Mouse (Mus musculus): ENCODE results near the gene Camk2n2.
"Not testable (repeated sequence)": the region's sequence is repeated elsewhere in the genome, so short reads cannot be mapped to it uniquely, and the experiment has no call there.

Gene Camk2n2

GRCm38 (mm10) chr16:20621191-20621990 is at the start of gene Camk2n2:
Camk2n2 (minus strand) TSS chr16:20621287.
- DNase-seq (ENCODE audit: low spot score), result peak; percentile 58

GRCm38 (mm10) chr16:20670291-20670690 is 49.2 kb upstream of the Camk2n2 start:
- DNase-seq (ENCODE audit: low spot score), result no peak

DNA sequence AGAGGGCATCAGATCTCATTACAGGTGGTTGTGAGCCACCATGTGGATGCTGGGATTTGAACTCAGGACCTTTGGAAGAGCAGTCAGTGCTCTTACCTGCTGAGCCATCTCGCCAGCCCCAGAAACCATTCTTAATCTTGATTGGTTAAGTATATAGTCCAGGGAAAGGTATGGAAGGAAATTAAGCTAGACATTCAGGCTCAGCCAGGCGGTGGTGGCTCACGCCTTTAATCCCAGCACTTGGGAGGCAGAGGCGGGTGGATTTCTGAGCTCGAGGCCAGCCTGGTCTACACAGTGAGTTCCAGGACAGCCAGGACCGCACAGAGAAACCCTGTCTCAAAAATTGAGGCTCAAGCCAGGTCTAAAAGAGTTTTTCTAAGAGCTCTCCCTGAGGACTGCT is 46.9 kb upstream of the Camk2n2 start, which contains the start of gene Eif4g1:
Eif4g1 (plus strand) TSS at position 301 of the 400 bp plus-strand sequence.
- not testable (repeated sequence) for DNase-seq (ENCODE audit: low spot score)

GRCm38 (mm10) chr16:20657661-20658060 is 36.6 kb upstream of the Camk2n2 start:
- no peak for DNase-seq (ENCODE audit: low spot score)

DNA sequence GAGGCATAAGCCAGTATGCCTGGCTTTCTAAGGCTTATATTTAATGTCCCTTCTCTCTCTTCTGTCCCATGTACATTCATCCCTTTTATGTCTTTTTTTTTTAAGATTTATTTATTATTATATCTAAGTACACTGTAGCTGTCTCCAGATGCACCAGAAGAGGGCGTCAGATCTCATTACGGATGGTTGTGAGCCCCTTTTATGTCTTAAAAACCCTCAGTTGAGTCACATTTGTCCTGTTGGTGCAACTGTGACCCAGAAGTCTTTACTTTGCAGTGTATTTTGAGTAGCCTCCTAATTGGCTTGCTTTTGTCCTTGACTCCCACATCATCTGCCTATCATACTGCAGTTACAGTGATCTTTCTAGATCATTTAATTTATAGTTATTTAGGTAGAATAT is 32.2 kb upstream of the Camk2n2 start:
- DNase-seq (ENCODE audit: low spot score), result no peak

GRCm38 (mm10) chr16:20651947-20652310 is 30.8 kb upstream of the Camk2n2 start:
- no peak for DNase-seq (ENCODE audit: low spot score)

- DNase-seq (ENCODE audit: low spot score), result peak; percentile 97
Observed at GRCm38 (mm10) chr16:20651076-20651946, 30.2 kb upstream of the Camk2n2 start, which contains the start of gene Psmd2. Psmd2 (plus strand) TSS chr16:20651652.

GRCm38 (mm10) chr16:20643911-20644310 is 22.8 kb upstream of the Camk2n2 start:
- DNase-seq (ENCODE audit: low spot score), result no peak

DNA sequence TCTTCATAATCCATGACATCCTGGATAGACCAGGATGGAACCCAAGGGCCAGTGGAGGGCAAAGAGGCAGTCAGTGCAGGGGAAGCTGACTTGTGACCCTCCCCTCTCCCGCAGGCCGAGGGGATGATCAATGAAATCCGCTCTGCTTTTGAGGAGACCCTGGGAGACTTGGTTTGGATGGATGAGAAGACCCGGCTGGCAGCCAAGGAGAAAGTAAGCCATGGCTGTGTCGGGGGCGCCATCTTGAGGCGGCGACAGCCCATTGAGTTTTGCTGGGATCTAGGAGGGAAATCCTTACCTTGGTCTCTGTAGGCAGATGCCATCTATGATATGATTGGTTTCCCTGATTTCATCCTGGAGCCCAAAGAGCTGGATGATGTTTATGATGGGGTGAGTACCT is 21.1 kb upstream of the Camk2n2 start:
- peak; percentile 70 for DNase-seq (ENCODE audit: low spot score)

DNA sequence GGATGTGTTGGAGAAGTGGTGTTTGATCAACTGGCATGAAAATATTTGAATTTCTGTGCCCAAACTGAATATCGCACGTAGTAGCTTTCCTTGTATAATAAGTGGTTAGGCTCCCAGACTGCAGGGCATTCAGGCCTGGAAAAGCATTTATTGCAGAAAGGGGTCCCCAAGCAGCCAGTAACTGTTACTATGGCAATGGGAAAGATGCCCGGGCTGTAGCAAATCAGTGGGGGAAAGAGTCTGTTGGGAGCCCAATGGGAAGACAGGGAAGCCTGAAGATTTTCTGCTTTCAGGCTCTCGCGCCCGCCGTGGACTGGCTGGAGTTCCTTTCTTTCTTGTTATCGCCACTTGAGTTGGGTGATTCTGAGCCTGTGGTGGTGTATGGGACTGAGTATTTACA is 17.3 kb upstream of the Camk2n2 start:
- no peak for DNase-seq (ENCODE audit: low spot score)

GRCm38 (mm10) chr16:20637410-20637809 is 16.3 kb upstream of the Camk2n2 start:
- no peak for DNase-seq (ENCODE audit: low spot score)

- DNase-seq (ENCODE audit: low spot score), result no peak
Observed at GRCm38 (mm10) chr16:20629731-20630634, 8.9 kb upstream of the Camk2n2 start, which contains the start of gene Ece2. Ece2 (plus strand) TSS chr16:20629828.

GRCm38 (mm10) chr16:20628871-20629391 is 7.8 kb upstream of the Camk2n2 start:
- no peak for DNase-seq (ENCODE audit: low spot score)

- no peak for DNase-seq (ENCODE audit: low spot score)
Observed at GRCm38 (mm10) chr16:20623211-20623610, 2.1 kb upstream of the Camk2n2 start.

GRCm38 (mm10) chr16:20621991-20622685 is 1.1 kb upstream of the Camk2n2 start:
- DNase-seq (ENCODE audit: low spot score), result peak; percentile 63

- no peak for DNase-seq (ENCODE audit: low spot score)
Observed at GRCm38 (mm10) chr16:20620751-20621190, 316 bp downstream of the Camk2n2 start.

GRCm38 (mm10) chr16:20620399-20620735 is 720 bp downstream of the Camk2n2 start:
- no peak for DNase-seq (ENCODE audit: low spot score)

DNA sequence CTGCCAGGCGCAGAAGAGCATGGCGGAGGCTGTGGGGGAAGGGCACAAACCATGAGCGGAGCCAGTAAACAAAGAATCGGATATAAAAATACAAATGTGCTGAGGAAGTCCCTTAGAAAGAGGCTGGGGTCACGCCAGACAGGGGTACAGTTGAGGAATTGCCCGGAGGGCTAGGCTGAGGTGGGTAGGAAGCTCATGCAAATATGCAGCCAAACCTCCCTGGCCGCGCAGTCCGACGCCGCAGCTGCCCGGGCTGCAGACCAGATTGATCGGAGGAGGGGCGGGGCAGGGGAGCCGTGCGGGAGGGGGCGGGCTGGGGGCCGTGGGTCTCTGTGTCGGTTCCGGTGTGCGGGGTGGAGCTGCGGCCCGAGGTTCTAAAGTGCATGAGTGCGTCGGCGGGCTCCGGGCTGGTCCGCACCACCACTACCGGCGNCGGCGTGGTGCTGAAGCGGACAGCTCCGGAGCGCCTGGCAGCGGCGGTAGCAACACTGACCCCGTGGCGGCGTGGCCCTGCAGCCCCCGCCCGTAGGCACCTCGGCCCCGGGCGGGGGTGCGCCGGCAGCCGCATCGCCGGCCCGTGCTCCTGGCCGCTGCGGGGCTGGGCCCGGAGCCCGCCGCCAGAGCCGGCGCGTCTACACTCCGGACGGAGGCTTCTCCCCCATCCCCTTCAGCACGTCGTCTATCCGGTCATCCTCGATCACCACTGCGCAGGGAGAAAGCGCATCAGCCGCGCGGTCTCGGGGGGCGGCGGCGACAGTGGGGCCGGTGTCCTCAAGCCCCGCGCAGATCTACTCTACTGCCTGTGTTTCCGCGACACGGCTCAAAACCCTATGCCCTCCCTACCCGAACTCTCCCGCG is 1.3 kb downstream of the Camk2n2 start:
- no peak for DNase-seq (ENCODE audit: low spot score)

DNA sequence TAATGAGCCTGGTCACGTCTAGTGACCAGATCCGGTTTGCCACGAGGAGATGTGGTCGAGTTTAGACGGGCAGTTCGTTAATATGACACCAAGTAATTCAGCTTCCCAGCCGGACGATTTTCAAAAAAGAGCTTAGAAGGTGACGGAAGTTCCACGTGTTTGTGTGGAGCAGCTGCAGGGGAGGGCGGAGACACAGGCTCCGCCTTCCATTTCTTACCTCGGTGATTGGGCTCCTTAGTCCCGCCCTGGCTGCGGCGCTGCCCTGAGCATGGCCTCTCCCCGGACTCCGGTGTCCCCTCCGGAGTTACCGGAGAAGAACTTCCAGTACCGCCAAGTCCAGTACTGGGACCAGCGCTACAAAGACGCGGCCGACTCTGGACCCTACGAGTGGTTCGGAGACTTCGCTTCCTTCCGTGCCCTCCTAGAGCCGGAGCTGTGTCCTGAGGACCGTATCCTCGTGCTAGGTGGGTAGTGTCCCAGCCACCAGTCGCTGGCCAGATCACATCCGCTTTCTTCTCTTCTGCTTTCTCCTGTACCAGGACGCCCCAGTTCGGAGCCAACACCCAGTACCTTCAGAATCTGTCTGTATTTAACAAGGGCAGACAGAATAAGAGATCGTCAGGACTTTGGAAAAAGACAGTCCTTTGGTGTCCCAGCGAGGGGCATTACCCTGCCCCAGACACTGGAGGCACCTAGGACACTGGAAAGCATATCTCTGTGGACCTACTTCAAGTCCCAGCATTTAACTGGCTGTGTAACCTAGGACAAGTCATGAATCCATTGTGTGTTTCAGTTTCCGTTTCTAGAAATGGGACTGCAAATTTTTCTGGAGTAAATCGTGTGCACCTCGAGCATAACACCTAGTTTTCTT is 9.5 kb downstream of the Camk2n2 start, which contains the start of the genes Eef1akmt4, Gm49333 and Alg3:
Eef1akmt4 (plus strand) TSS at position 237 of the 871 bp plus-strand sequence.
Gm49333 (plus strand) TSS at position 254 of the 871 bp plus-strand sequence.
Alg3 (minus strand) TSS at position 379 of the 871 bp plus-strand sequence.
- peak; percentile 85 for DNase-seq (ENCODE audit: low spot score)
